Mouse (Mus musculus) layer of hippocampus, adult 2 months (tissue): Measurements from ENCODE around the gene Glis2. TPM values are rescaled to one million over a fixed set of nuclear protein-coding genes. Genes with fewer than 3 reads are reported as not detected.
A peak's percentile ranks its signal among the peaks of the same experiment; 100 is the strongest.

Source experiments
- DNase-seq, 2 experiments: peaks; one replicate each; pipeline ENCODE4 v3.0.0; 2022; ENCODE audit warnings: low spot score in 2 of 2
- H3K27ac ChIP-seq: fragments of 200-600 bp; 2 replicates; pipeline ENCODE4 v1.8.1; 2022
- H3K4me3 ChIP-seq: fragments of 200-600 bp; 2 replicates; pipeline ENCODE4 v1.8.1; 2022; ENCODE audit warnings: mild to moderate bottlenecking
- CTCF ChIP-seq: fragments of 200-600 bp; conservative IDR thresholded peaks from 2 replicates; pipeline ENCODE4 v1.8.1; 2022; ENCODE audit warnings: antibody characterized with exemption, mild to moderate bottlenecking, moderate library complexity
- total RNA-seq, 2 experiments: library from RNA; stranded (reverse); gene quantifications; 2 replicates each; pipeline ENCODE4 v1.2.3; 2021

The Glis2 gene
- total RNA-seq, 2 experiments from 2014 or later, result 11.0 to 13.9 TPM

GRCm38 (mm10) chr16:4613736-4614135 is 19.2 kb downstream of the Glis2 start:
- no peak for TF ChIP-seq CTCF

GRCm38 (mm10) chr16:4614639-4615038 is 20.1 kb downstream of the Glis2 start:
- Histone ChIP-seq H3K4me3 (no peak overlapping the region), H3K27ac (no peak overlapping the region)
- TF ChIP-seq CTCF, result no peak
- DNase-seq, result no peak

More at GRCm38 (mm10) chr16:4613736-4614135, 19.2 kb downstream of the Glis2 start:
- DNase-seq, result no peak
- H3K27ac ChIP-seq, result no peak overlapping the region
- no peak overlapping the region for H3K4me3 ChIP-seq

DNA sequence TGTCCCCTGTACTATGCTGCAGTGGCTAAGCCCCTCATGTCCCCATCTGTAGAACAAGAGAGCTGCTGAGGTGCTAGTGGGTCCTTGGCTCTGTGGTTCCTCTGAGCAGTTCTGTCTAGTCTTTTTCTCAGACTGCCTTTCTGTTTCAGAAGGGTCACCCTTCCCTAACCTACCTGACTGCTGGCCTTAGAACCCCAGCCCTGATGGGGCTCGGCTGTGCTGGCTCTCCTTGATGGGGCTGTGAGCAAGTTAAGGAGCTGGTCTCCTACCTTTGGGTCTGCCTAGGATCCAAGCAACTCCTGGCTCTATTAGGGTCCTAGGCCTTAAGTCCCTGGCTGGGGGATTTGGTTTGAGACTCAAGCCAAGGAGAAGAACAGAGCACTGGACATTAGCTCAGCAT is 20.8 kb downstream of the Glis2 start:
- no peak for DNase-seq
- no peak for TF ChIP-seq CTCF
- Histone ChIP-seq H3K4me3 (no peak overlapping the region), H3K27ac (no peak overlapping the region)

DNA sequence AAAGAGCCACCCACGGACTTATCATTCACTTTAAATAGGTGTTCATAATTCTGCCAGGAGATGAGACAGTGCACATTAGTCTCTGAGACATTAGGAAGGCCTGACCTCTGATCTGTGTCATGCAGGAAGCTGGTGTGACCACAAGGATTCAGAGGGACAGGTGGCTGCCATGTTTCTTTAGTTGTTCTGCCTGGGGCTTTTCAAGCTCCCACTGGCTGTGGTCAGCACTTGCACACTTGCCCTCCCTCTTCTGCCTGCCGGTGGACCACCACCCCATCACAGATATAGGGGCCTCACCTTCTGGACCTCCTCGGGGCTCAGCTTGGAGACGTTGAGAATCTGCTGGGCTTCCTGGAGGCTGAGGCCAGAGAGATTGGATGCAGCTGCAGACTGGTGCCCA is 22.3 kb downstream of the Glis2 start:
- DNase-seq, result no peak
- no peak; the same call in 1 of the 2 replicates for TF ChIP-seq CTCF
- no peak overlapping the region for H3K27ac ChIP-seq

GRCm38 (mm10) chr16:4624074-4624473 is 29.6 kb downstream of the Glis2 start:
- peak overlapping the region; percentile 92 for H3K27ac ChIP-seq
- no peak for TF ChIP-seq CTCF
- no peak for DNase-seq
- H3K4me3 ChIP-seq, result peak overlapping the region; percentile 87

More for the DNA sequence above, 22.3 kb downstream of the Glis2 start:
- no peak overlapping the region for H3K4me3 ChIP-seq

- TF ChIP-seq CTCF, result no peak
- Histone ChIP-seq H3K4me3 (peak within 1 kb of the TSS; percentile 87), H3K27ac (peak within 1 kb of the TSS; percentile 92)
- peak; percentile 89 to 93 for DNase-seq
Measured at GRCm38 (mm10) chr16:4624481-4625110, 30.1 kb downstream of the Glis2 start, which contains the start of gene Pam16. Pam16 (minus strand) TSS chr16:4624988.

- no peak for DNase-seq
- TF ChIP-seq CTCF, result no peak
- Histone ChIP-seq H3K4me3 (no peak overlapping the region), H3K27ac (no peak overlapping the region)
Measured at GRCm38 (mm10) chr16:4627105-4627504, 32.6 kb downstream of the Glis2 start.

DNA sequence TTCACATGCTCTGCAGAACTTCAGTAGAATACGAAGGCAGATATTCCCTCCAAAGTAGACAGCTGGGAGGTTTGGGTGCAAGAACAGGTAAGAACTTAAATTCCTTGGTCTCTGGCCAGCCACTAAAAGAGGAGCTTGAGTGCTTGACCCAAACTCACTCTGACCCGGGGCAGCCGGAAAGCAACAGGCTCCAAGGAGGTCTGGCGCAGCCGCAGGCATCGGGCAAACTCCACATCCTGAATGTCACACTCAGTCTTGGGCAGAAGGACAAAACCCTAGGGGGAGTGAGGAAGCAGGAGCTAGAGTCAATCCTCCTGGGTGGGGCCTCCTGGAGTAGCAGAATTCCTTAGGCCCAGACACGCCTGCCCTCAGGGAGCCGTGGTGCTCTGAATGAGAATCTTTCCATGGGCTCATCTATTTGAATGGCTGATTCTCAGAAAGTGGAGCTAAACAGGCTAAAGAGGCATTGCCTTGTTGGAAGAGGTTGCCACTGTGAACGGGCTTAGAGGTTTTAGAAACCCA is 34.4 kb downstream of the Glis2 start:
- Histone ChIP-seq H3K4me3 (no peak overlapping the region), H3K27ac (no peak overlapping the region)
- no peak for DNase-seq
- no peak for TF ChIP-seq CTCF

- Histone ChIP-seq H3K4me3 (no peak overlapping the region), H3K27ac (no peak overlapping the region)
- peak; percentile 98 for TF ChIP-seq CTCF
- DNase-seq, result peak; percentile 41 to 80
Measured at GRCm38 (mm10) chr16:4629950-4630349, 35.4 kb downstream of the Glis2 start.

GRCm38 (mm10) chr16:4632050-4632449 is 37.5 kb downstream of the Glis2 start:
- Histone ChIP-seq H3K4me3 (no peak overlapping the region), H3K27ac (no peak overlapping the region)
- DNase-seq, result no peak
- TF ChIP-seq CTCF, result peak; percentile 70

GRCm38 (mm10) chr16:4633661-4634060 is 39.1 kb downstream of the Glis2 start:
- no peak overlapping the region for H3K27ac ChIP-seq
- no peak for TF ChIP-seq CTCF
- no peak for DNase-seq
- H3K4me3 ChIP-seq, result no peak overlapping the region

DNA sequence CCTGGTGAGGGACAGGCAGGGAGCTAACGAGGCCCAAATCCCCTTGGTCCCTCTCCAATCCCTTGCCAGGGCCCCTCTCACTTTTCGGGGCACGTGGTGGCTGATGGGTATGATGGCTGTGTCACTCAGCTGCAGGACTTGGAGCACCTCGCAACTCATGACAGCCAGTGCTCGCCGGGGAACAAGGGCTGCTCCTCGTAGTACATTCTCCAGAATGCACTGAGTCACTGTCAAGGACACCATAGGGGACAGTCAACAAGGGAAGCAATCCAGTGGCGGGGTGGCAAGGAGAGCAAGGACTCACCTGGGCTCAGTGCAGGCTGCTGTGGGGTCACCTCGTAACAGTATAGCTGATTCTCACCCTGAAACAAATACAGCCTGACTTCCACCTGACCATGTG is 40.2 kb downstream of the Glis2 start:
- H3K4me3 ChIP-seq, result no peak overlapping the region
- no peak overlapping the region for H3K27ac ChIP-seq
- TF ChIP-seq CTCF, result no peak
- DNase-seq, result no peak

DNA sequence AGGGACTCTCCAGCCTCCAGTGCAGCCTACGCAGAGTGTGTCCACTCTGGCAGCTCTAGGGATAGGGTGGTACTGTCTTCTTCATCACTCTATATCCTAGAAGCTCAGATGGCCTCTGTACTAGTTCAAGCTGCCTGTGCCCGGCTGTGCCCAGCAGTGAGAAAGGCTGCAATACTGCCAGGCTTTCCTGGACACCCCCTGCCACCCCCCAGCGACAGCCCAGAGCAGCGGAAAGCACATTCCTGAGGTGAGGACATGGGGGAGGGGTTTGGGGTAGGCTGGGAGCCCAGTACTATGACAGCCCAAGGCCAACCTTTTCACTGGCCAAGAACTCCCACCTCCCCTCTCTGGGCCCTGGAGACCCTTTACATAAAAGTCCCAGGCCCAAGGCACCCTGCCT is 41.2 kb downstream of the Glis2 start:
- Histone ChIP-seq H3K4me3 (no peak overlapping the region), H3K27ac (no peak overlapping the region)
- TF ChIP-seq CTCF, result no peak
- no peak for DNase-seq

- no peak for DNase-seq
- no peak for TF ChIP-seq CTCF
- Histone ChIP-seq H3K27ac (no peak overlapping the region), H3K4me3 (no peak overlapping the region)
Measured at GRCm38 (mm10) chr16:4638891-4639390, 44.4 kb downstream of the Glis2 start.
